Mouse (Mus musculus): ENCODE data around the gene Adamts17.

DNA sequence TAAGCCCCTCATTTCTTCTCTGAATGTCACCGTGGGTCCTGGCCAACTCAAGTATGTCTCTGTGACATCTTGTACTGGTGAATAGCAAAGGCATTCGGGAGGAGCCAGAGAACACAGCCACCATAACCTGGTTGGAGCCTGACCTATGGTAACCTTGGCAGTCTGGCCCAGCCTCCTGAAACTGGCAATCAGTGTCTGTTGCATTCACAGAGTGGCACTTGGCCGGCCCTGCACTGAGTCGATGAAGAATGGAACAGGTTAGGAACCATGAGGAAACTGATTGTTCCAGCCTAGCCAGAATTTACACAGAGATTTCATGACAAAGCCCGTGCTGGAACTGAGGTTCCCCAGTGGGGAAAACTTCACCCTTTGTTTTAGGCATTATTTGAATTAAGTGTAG, 38.8 kb upstream of the Adamts17 start:
- TF ChIP-seq CTCF (IDR thresholded peaks at IDR 0.05; ENCODE audit: extremely low read depth, insufficient read depth, low read length) = no peak
- TF ChIP-seq POLR2A (IDR thresholded peaks at IDR 0.05; ENCODE audit: extremely low read depth, insufficient read depth, low read length) = no peak
